Mouse (Mus musculus): Measurements from ENCODE around the gene Gpr161. TPM values are rescaled to one million over a fixed set of nuclear protein-coding genes. Genes with fewer than 3 reads are reported as not detected.

Gene Gpr161
- total and polyA plus RNA-seq, 2 experiments from 2014 or later = 0.31 to 2.5 TPM

- no peak for ATAC-seq (ENCODE audit: insufficient read depth, low read depth)
- H3K4me3 ChIP-seq (ENCODE audit: low read depth, low read length) = no peak overlapping the region
- no peak overlapping the region for H3K27ac ChIP-seq (ENCODE audit: low read depth)
- no peak for DNase-seq (ENCODE audit: low spot score)
- peaks cover 4% of the 10 kb centered on the region; the same call in 1 of the 2 replicates for H3K36me3 ChIP-seq (replicated peaks; ENCODE audit: control insufficient read depth, insufficient read depth, low read length)
- H3K9ac ChIP-seq (replicated peaks; ENCODE audit: low read depth, low read length) = no peak overlapping the region
- H3K9me3 ChIP-seq (replicated peaks; ENCODE audit: control insufficient read depth, low read length) = no peaks in the 10 kb centered on the region
- no peaks in the 10 kb centered on the region for H3K27me3 ChIP-seq (ENCODE audit: control insufficient read depth, insufficient read depth, low read length)
- WGBS = 94% methylated on average over 2 of the region's 2 CpGs
- TF ChIP-seq EP300 (IDR thresholded peaks at IDR 0.05; ENCODE audit: low read depth) (no peak), CTCF (IDR thresholded peaks at IDR 0.05; ENCODE audit: low read depth) (no peak)
- H3K4me1 ChIP-seq (ENCODE audit: control insufficient read depth, insufficient read depth) = peaks cover 4% of the 10 kb centered on the region; the same call in 1 of the 2 replicates
- no peak overlapping the region for H3K4me2 ChIP-seq (ENCODE audit: low read depth, low read length)
Observed at GRCm38 (mm10) chr1:165301567-165301966, 6.0 kb downstream of the Gpr161 start.

GRCm38 (mm10) chr1:165302455-165303208, 7.0 kb downstream of the Gpr161 start:
- Histone ChIP-seq H3K4me1 (ENCODE audit: control insufficient read depth, insufficient read depth) (peaks cover 4% of the 10 kb centered on the region; the same call in 1 of the 2 replicates), H3K4me2 (ENCODE audit: low read depth, low read length) (no peak overlapping the region), H3K27ac (ENCODE audit: low read depth) (0 out of 2 replicates have a peak overlapping the region, but pooled peaks have one; percentile 1), H3K9ac (replicated peaks; ENCODE audit: low read depth, low read length) (0 out of 2 replicates have a peak overlapping the region, but pooled peaks have one; percentile 30), H3K36me3 (replicated peaks; ENCODE audit: control insufficient read depth, insufficient read depth, low read length) (peaks cover 4% of the 10 kb centered on the region; the same call in 1 of the 2 replicates), H3K9me3 (replicated peaks; ENCODE audit: control insufficient read depth, low read length) (no peaks in the 10 kb centered on the region), H3K27me3 (ENCODE audit: control insufficient read depth, insufficient read depth, low read length) (no peaks in the 10 kb centered on the region), H3K4me3 (ENCODE audit: low read depth, low read length) (no peak overlapping the region)
- ATAC-seq (ENCODE audit: insufficient read depth, low read depth) (peak; percentile 83), DNase-seq (ENCODE audit: low spot score) (peak; percentile 50)
- WGBS = 45% methylated on average over 13 of the region's 13 CpGs
- no peak for TF ChIP-seq CTCF (IDR thresholded peaks at IDR 0.05; ENCODE audit: low read depth)

GRCm38 (mm10) chr1:165303209-165303608, 7.6 kb downstream of the Gpr161 start:
- Histone ChIP-seq H3K27me3 (ENCODE audit: control insufficient read depth, insufficient read depth, low read length) (no peaks in the 10 kb centered on the region), H3K27ac (ENCODE audit: low read depth) (0 out of 2 replicates have a peak overlapping the region, but pooled peaks have one; percentile 1), H3K4me2 (ENCODE audit: low read depth, low read length) (no peak overlapping the region), H3K9ac (replicated peaks; ENCODE audit: low read depth, low read length) (0 out of 2 replicates have a peak overlapping the region, but pooled peaks have one; percentile 30), H3K9me3 (replicated peaks; ENCODE audit: control insufficient read depth, low read length) (no peaks in the 10 kb centered on the region), H3K4me3 (ENCODE audit: low read depth, low read length) (no peak overlapping the region), H3K4me1 (ENCODE audit: control insufficient read depth, insufficient read depth) (peaks cover 4% of the 10 kb centered on the region; the same call in 1 of the 2 replicates), H3K36me3 (replicated peaks; ENCODE audit: control insufficient read depth, insufficient read depth, low read length) (peaks cover 4% of the 10 kb centered on the region; the same call in 1 of the 2 replicates)
- ATAC-seq (ENCODE audit: insufficient read depth, low read depth) (0 out of 2 replicates have a peak, but pooled peaks have one; percentile 14), DNase-seq (ENCODE audit: low spot score) (no peak)
- TF ChIP-seq EP300 (IDR thresholded peaks at IDR 0.05; ENCODE audit: low read depth) (no peak), CTCF (IDR thresholded peaks at IDR 0.05; ENCODE audit: low read depth) (no peak)
- WGBS = 80% methylated on average over 6 of the region's 6 CpGs

- no peak overlapping the region for H3K27ac ChIP-seq (ENCODE audit: low read depth)
- no peaks in the 10 kb centered on the region for H3K9me3 ChIP-seq (replicated peaks; ENCODE audit: control insufficient read depth, low read length)
Observed at GRCm38 (mm10) chr1:165304341-165304740, 8.8 kb downstream of the Gpr161 start.

GRCm38 (mm10) chr1:165308180-165308579, 12.6 kb downstream of the Gpr161 start:
- H3K4me1 ChIP-seq (ENCODE audit: control insufficient read depth, insufficient read depth) = no peaks in the 10 kb centered on the region
- H3K36me3 ChIP-seq (replicated peaks; ENCODE audit: control insufficient read depth, insufficient read depth, low read length) = peaks cover 13% of the 10 kb centered on the region; the same call in 1 of the 2 replicates
- no peak overlapping the region for H3K27ac ChIP-seq (ENCODE audit: low read depth)
- DNase-seq (ENCODE audit: low spot score) (no peak), ATAC-seq (ENCODE audit: insufficient read depth, low read depth) (no peak)
- WGBS = 84% methylated on average over 11 of the region's 11 CpGs
- no peak overlapping the region for H3K4me2 ChIP-seq (ENCODE audit: low read depth, low read length)
- H3K27me3 ChIP-seq (ENCODE audit: control insufficient read depth, insufficient read depth, low read length) = no peaks in the 10 kb centered on the region
- no peak overlapping the region for H3K9ac ChIP-seq (replicated peaks; ENCODE audit: low read depth, low read length)
- no peak overlapping the region for H3K4me3 ChIP-seq (ENCODE audit: low read depth, low read length)
- H3K9me3 ChIP-seq (replicated peaks; ENCODE audit: control insufficient read depth, low read length) = no peaks in the 10 kb centered on the region
- no peak for TF ChIP-seq EP300 (IDR thresholded peaks at IDR 0.05; ENCODE audit: low read depth)
- no peak for TF ChIP-seq CTCF (IDR thresholded peaks at IDR 0.05; ENCODE audit: low read depth)

More at GRCm38 (mm10) chr1:165304341-165304740, 8.8 kb downstream of the Gpr161 start:
- no peak for ATAC-seq (ENCODE audit: insufficient read depth, low read depth)
- Histone ChIP-seq H3K27me3 (ENCODE audit: control insufficient read depth, insufficient read depth, low read length) (no peaks in the 10 kb centered on the region), H3K4me3 (ENCODE audit: low read depth, low read length) (no peak overlapping the region), H3K9ac (replicated peaks; ENCODE audit: low read depth, low read length) (no peak overlapping the region), H3K36me3 (replicated peaks; ENCODE audit: control insufficient read depth, insufficient read depth, low read length) (peaks cover 4% of the 10 kb centered on the region; the same call in 1 of the 2 replicates), H3K4me1 (ENCODE audit: control insufficient read depth, insufficient read depth) (peaks cover 4% of the 10 kb centered on the region; the same call in 1 of the 2 replicates), H3K4me2 (ENCODE audit: low read depth, low read length) (no peak overlapping the region)
- WGBS = 83% methylated on average over 7 of the region's 7 CpGs
- TF ChIP-seq EP300 (IDR thresholded peaks at IDR 0.05; ENCODE audit: low read depth) = no peak
- TF ChIP-seq CTCF (IDR thresholded peaks at IDR 0.05; ENCODE audit: low read depth) = no peak
- DNase-seq (ENCODE audit: low spot score) = no peak
